Mouse (Mus musculus): ENCODE measurements around the gene Crk. TPM values are rescaled to one million over a fixed set of nuclear protein-coding genes. Genes with fewer than 3 reads are reported as not detected.
A peak's percentile ranks its signal among the peaks of the same experiment; 100 is the strongest.

The Crk gene
- total RNA-seq (2014; rRNA removed; ENCODE audit: low replicate concordance) (57.0 and 74.0 TPM in 2 replicates), polyA plus RNA-seq (2015; fragmentation: Nextera tagmentation; extraction: Ambion mirVana) (70.8 and 88.4 TPM in 2 replicates)

DNA sequence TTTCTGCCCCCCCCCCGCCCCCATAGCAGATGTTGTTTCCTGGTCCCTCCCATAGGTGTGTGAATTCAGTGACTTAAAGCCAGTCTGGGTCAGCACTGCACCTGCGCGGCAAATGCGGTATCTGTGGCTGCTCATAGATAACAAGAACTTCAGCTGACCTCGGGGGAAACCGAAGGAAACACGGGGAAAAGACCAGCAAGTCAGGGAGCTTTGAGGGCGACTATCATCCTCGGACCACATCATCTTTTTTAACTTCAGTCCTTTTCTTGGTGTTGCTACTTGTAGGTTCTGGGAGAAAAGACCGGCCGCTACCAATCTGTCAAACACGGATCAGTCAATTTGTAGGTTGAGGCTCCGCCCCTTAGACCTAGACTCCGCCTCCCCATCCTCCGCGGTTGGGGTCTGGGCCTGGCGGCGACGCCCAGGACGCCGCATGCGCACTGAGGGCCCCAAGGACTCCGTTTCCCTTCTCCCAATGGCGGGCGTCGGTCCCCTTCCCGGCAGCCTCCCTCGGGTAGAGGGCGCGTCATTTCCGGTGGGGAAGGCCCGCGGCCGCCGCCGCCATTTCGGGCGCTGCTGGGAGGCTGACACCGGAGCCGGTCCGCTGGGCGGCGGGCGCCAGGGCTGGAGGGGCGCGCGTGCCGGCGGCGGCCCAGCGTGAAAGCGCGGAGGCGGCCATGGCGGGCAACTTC lies at the start of gene Crk:
Gene Crk (plus strand): TSS at position 513 of the 692 bp plus-strand sequence.
- Histone ChIP-seq H3K9ac (replicated peaks; ENCODE audit: low read depth, low read length) (peak within 1 kb of the TSS; percentile 96), H3K27me3 (ENCODE audit: control insufficient read depth, insufficient read depth, low read length) (no peaks in the 10 kb centered on the region), H3K9me3 (replicated peaks; ENCODE audit: control insufficient read depth, low read length) (no peaks in the 10 kb centered on the region), H3K4me3 (ENCODE audit: low read depth, low read length) (peak within 1 kb of the TSS; percentile 81), H3K36me3 (replicated peaks; ENCODE audit: control insufficient read depth, insufficient read depth, low read length) (peaks cover 8% of the 10 kb centered on the region; the same call in 1 of the 2 replicates), H3K4me1 (ENCODE audit: control insufficient read depth, insufficient read depth) (peaks cover 20% of the 10 kb centered on the region), H3K27ac (ENCODE audit: low read depth) (peak within 1 kb of the TSS; percentile 97), H3K4me2 (ENCODE audit: low read depth, low read length) (peak within 1 kb of the TSS; percentile 74)
- TF ChIP-seq CTCF (IDR thresholded peaks at IDR 0.05; ENCODE audit: low read depth) (no peak), EP300 (IDR thresholded peaks at IDR 0.05; ENCODE audit: low read depth) (no peak)
- ATAC-seq (ENCODE audit: insufficient read depth, low read depth) (peak; percentile 98), DNase-seq (ENCODE audit: low spot score) (peak; percentile 98)
- WGBS: under 1% methylated on average over 49 of the region's 55 CpGs

GRCm38 (mm10) chr11:75630098-75630497 lies 49.0 kb upstream of the Crk start:
- peaks cover 54% of the 10 kb centered on the region for H3K36me3 ChIP-seq (replicated peaks; ENCODE audit: control insufficient read depth, insufficient read depth, low read length)
- WGBS: 8% methylated on average over 5 of the region's 5 CpGs
- peak overlapping the region; percentile 73 for H3K9ac ChIP-seq (replicated peaks; ENCODE audit: low read depth, low read length)

GRCm38 (mm10) chr11:75630645-75631229 lies 48.3 kb upstream of the Crk start, which contains the start of gene Inpp5k:
Gene Inpp5k, plus strand, starts transcription at chr11:75630988.
- Histone ChIP-seq H3K9ac (replicated peaks; ENCODE audit: low read depth, low read length) (peak within 1 kb of the TSS; percentile 73), H3K4me2 (ENCODE audit: low read depth, low read length) (peak within 1 kb of the TSS; percentile 84), H3K4me1 (ENCODE audit: control insufficient read depth, insufficient read depth) (peaks cover 14% of the 10 kb centered on the region), H3K36me3 (replicated peaks; ENCODE audit: control insufficient read depth, insufficient read depth, low read length) (peaks cover 54% of the 10 kb centered on the region), H3K9me3 (replicated peaks; ENCODE audit: control insufficient read depth, low read length) (no peaks in the 10 kb centered on the region), H3K4me3 (ENCODE audit: low read depth, low read length) (peak within 1 kb of the TSS; percentile 70), H3K27ac (ENCODE audit: low read depth) (peak within 1 kb of the TSS; percentile 85), H3K27me3 (ENCODE audit: control insufficient read depth, insufficient read depth, low read length) (no peaks in the 10 kb centered on the region)
- WGBS: under 1% methylated on average over 53 of the region's 53 CpGs
- DNase-seq (ENCODE audit: low spot score) (peak; percentile 98), ATAC-seq (ENCODE audit: insufficient read depth, low read depth) (peak; percentile 99)
- TF ChIP-seq CTCF (IDR thresholded peaks at IDR 0.05; ENCODE audit: low read depth) (no peak), EP300 (IDR thresholded peaks at IDR 0.05; ENCODE audit: low read depth) (no peak; the same call in 1 of the 2 replicates)

More at GRCm38 (mm10) chr11:75630098-75630497, 49.0 kb upstream of the Crk start:
- no peak for TF ChIP-seq EP300 (IDR thresholded peaks at IDR 0.05; ENCODE audit: low read depth)
- no peak for TF ChIP-seq CTCF (IDR thresholded peaks at IDR 0.05; ENCODE audit: low read depth)
- no peak for ATAC-seq (ENCODE audit: insufficient read depth, low read depth)
- Histone ChIP-seq H3K27ac (ENCODE audit: low read depth) (peak overlapping the region; percentile 85), H3K27me3 (ENCODE audit: control insufficient read depth, insufficient read depth, low read length) (no peaks in the 10 kb centered on the region), H3K9me3 (replicated peaks; ENCODE audit: control insufficient read depth, low read length) (no peaks in the 10 kb centered on the region), H3K4me2 (ENCODE audit: low read depth, low read length) (peak overlapping the region; percentile 84), H3K4me1 (ENCODE audit: control insufficient read depth, insufficient read depth) (peaks cover 18% of the 10 kb centered on the region), H3K4me3 (ENCODE audit: low read depth, low read length) (peak overlapping the region; percentile 70)
- no peak for DNase-seq (ENCODE audit: low spot score)

DNA sequence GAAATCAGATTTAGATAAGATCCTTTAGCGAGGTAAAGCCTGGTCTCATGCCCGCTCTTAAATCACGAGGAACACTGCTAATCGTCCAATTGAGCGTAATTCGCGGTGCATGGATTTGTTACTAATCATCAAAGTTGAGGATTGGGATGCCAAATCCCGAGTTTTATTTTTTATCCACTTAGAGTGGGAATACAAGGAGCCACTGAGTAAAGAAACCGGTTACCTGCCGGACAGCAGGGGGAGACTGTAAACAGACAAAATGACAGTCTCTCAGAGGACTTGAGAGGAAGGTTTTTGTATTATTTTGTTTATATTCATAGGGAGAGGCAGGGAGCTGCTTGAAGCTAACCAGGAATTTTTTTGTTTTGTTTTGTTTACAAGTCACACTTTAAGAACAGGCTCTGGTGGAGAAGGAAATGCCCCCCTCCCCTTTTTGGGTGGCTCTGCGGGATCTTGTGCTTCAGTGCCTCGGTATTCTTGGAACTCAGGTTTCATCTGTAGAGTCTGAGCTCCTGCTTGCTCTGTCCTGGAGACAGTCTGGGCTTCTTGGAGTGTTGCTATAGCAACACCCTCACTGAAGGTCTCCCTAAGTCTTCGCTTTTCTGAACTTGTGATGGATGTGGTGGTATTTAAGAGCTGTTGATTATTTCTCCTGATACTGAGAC lies 47.4 kb upstream of the Crk start:
- peak overlapping the region; percentile 84 for H3K4me2 ChIP-seq (ENCODE audit: low read depth, low read length)
- peak overlapping the region; percentile 70 for H3K4me3 ChIP-seq (ENCODE audit: low read depth, low read length)
- TF ChIP-seq CTCF (IDR thresholded peaks at IDR 0.05; ENCODE audit: low read depth) (peak; percentile 45), EP300 (IDR thresholded peaks at IDR 0.05; ENCODE audit: low read depth) (no peak)
- no peaks in the 10 kb centered on the region for H3K27me3 ChIP-seq (ENCODE audit: control insufficient read depth, insufficient read depth, low read length)
- peak overlapping the region; percentile 73 for H3K9ac ChIP-seq (replicated peaks; ENCODE audit: low read depth, low read length)
- peaks cover 50% of the 10 kb centered on the region for H3K36me3 ChIP-seq (replicated peaks; ENCODE audit: control insufficient read depth, insufficient read depth, low read length)
- peak overlapping the region; percentile 85; the same call in 1 of the 2 replicates for H3K27ac ChIP-seq (ENCODE audit: low read depth)
- ATAC-seq (ENCODE audit: insufficient read depth, low read depth): no peak
- no peak for DNase-seq (ENCODE audit: low spot score)
- H3K9me3 ChIP-seq (replicated peaks; ENCODE audit: control insufficient read depth, low read length): no peaks in the 10 kb centered on the region
- 7% methylated on average over 13 of the region's 13 CpGs for WGBS
- peaks cover 14% of the 10 kb centered on the region for H3K4me1 ChIP-seq (ENCODE audit: control insufficient read depth, insufficient read depth)

DNA sequence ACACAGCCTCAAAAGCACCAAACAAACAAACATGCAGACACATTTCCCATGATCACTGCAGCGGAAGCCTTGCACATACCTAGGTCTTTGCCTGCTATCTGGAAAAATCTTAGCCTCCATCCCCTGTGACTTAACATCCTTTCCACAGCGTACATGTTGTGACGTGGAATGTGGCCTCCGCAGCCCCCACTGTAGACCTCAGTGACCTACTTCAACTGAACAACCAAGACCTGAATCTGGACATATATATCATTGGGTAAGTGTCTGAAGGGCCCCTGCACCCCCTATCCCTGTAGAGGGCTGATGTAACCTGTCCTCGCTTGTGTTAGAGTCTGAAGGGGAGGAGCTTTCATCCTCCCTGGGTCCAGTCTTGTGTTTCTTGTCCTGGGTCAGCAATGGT lies 46.1 kb upstream of the Crk start:
- Histone ChIP-seq H3K4me3 (ENCODE audit: low read depth, low read length) (no peak overlapping the region), H3K9me3 (replicated peaks; ENCODE audit: control insufficient read depth, low read length) (no peaks in the 10 kb centered on the region), H3K36me3 (replicated peaks; ENCODE audit: control insufficient read depth, insufficient read depth, low read length) (peaks cover 51% of the 10 kb centered on the region), H3K4me1 (ENCODE audit: control insufficient read depth, insufficient read depth) (peaks cover 14% of the 10 kb centered on the region), H3K27me3 (ENCODE audit: control insufficient read depth, insufficient read depth, low read length) (no peaks in the 10 kb centered on the region), H3K27ac (ENCODE audit: low read depth) (no peak overlapping the region), H3K4me2 (ENCODE audit: low read depth, low read length) (no peak overlapping the region), H3K9ac (replicated peaks; ENCODE audit: low read depth, low read length) (no peak overlapping the region)
- 85% methylated on average over 5 of the region's 5 CpGs for WGBS
- TF ChIP-seq CTCF (IDR thresholded peaks at IDR 0.05; ENCODE audit: low read depth): no peak
- TF ChIP-seq EP300 (IDR thresholded peaks at IDR 0.05; ENCODE audit: low read depth): no peak
- ATAC-seq (ENCODE audit: insufficient read depth, low read depth) (no peak), DNase-seq (ENCODE audit: low spot score) (no peak)

Measured in heart, postnatal 0 days (tissue).